Mouse (Mus musculus) embryonic stem cell, embryonic (primary cell): ENCODE measurements around the gene Fgfr2.

ENCODE experiments used
- CTCF ChIA-PET, 4 experiments: fragments of 300-600 bp in 2 of 4; fragments of 350-600 bp in 2 of 4; sonication (Branson Sonifier 250); formaldehyde crosslinking; loops; one replicate each; lab custom pipeline; 2022; ENCODE audit warnings: inconsistent platforms in 2 of 4; lab: Charles Lee
- POLR2A ChIA-PET, 4 experiments: fragments of 300-600 bp in 2 of 4; fragments of 350-600 bp in 2 of 4; sonication (Branson Sonifier 250); formaldehyde crosslinking; loops; one replicate each; lab custom pipeline; 2022; ENCODE audit warnings: antibody characterized with exemption in 4 of 4, inconsistent platforms in 1 of 4; lab: Charles Lee

Gene Fgfr2

DNA sequence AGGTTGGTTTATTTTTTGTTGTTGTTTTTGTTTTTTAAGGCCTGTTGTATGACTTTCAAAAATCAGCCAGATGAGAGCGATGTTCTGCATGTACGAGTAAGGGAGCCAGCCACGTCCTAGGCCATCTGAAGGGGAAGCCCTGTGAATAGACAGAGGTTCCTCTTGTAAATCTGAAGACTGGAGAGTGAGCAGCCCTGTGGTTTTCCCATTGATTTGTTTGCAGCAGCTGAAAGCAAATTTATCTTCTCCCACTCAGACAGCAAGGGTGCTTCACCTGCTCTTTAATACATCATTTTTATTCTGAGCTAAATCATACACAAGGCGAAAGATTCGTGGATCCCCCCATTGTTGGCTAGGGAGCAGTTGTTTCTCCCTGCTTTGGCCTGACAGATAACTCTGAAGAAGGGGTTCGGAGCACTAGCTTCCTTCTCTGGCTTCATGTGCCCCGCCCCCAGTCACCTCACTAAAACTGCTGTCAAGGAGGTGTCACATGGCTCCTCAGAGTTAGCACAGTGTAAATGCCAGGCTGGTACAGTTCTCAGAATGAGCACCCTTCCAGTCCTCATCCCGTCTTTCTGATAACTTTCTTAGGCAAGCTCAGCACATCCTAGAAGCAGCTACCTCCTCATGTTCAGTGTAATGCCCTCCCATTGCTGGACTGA lies 818.6 kb downstream of the Fgfr2 start:
- POLR2A ChIA-PET: interaction anchor here in 2 of 4 experiments (1.1 to 3.3 kb wide), 3 partner anchors 9 to 11 kb away, joined by 4 to 16 read pairs (median 6); partner anchors contain the start of gene Chst15 (in 1 of the 2)
- CTCF ChIA-PET: interaction anchor here in 1 of 4 experiments (1.4 kb wide), 1 partner anchor 593 kb away, joined by 4 read pairs; no protein-coding TSS in a partner anchor

GRCm38 (mm10) chr7:132303988-132304387 lies 819.2 kb downstream of the Fgfr2 start:
- POLR2A ChIA-PET: interaction anchor here in 1 of 4 experiments (1.1 kb wide), 1 partner anchor 9 kb away, joined by 4 read pairs; no protein-coding TSS in a partner anchor
- CTCF ChIA-PET: interaction anchor here in 1 of 4 experiments (1.4 kb wide), 1 partner anchor 593 kb away, joined by 4 read pairs; no protein-coding TSS in a partner anchor

- ChIA-PET CTCF (interaction anchor here in 1 of 4 experiments (1.3 kb wide), 1 partner anchor 14 kb away, joined by 4 read pairs; the partner anchor contains the start of gene Chst15), POLR2A (interaction anchor here in 1 of 4 experiments (0.6 kb wide), 1 partner anchor 15 kb away, joined by 7 read pairs; the partner anchor contains the start of gene Chst15)
Observed at GRCm38 (mm10) chr7:132302508-132303241, 820.5 kb downstream of the Fgfr2 start.

DNA sequence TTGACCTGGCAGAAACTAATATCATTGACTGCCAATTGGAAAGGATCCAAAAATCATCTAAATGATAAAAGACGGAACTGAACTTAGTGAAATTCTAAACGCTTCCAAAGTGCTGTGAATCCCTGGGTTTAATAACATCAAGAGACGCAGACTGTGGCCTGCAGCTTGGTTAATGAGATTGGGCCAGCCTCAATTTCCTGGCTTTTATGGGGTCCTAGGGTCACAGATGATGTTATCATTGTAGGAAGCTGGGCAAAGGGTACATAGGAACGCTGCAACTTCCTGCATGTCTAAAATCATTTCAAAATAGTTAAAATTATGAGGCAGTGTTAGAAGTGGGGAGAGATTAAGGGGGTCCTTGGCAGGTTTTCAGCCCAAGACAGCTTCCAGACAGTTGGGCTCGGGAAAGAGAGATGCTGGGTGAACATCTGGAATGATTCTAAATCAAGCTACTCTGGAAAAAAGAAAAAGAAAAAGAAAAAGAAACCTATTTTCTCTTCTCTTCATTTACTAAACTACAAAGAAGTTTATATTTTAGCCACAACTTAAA lies 823.4 kb downstream of the Fgfr2 start:
- CTCF ChIA-PET: no interaction called here
- POLR2A ChIA-PET: no interaction called here

GRCm38 (mm10) chr7:132298412-132298990 lies 824.6 kb downstream of the Fgfr2 start:
- ChIA-PET POLR2A (interaction anchor here in 1 of 4 experiments (1.0 kb wide), 1 partner anchor 9 kb away, joined by 3 read pairs; no protein-coding TSS in a partner anchor), CTCF (no interaction called here)

GRCm38 (mm10) chr7:132296661-132297443 lies 826.3 kb downstream of the Fgfr2 start:
- CTCF ChIA-PET: no interaction called here
- POLR2A ChIA-PET: no interaction called here

DNA sequence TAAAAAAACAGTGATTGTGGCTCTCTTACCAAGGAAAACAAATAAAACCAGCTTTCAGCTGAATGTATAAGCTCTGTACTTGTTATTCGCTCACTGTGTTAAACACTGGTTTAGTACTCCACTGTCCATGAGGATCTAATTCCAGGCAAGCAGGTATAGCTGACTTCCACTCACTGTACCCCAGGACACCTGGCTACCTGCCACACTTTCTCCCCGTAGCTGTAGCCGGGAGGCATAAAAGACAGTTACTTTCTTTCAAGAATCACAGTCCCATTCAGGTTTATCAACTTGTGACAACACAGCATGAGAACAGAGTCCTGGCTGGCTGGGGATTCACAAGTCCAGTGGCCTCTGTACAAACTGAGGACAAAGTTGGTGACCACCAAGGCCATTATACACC lies 827.0 kb downstream of the Fgfr2 start:
- CTCF ChIA-PET: interaction anchor here in 2 of 4 experiments (0.5 to 0.6 kb wide), 2 partner anchors 361 to 378 kb away, joined by 3 read pairs; no protein-coding TSS in a partner anchor
- POLR2A ChIA-PET: interaction anchor here in 1 of 4 experiments (0.6 kb wide), 1 partner anchor 506 kb away, joined by 3 read pairs; no protein-coding TSS in a partner anchor

DNA sequence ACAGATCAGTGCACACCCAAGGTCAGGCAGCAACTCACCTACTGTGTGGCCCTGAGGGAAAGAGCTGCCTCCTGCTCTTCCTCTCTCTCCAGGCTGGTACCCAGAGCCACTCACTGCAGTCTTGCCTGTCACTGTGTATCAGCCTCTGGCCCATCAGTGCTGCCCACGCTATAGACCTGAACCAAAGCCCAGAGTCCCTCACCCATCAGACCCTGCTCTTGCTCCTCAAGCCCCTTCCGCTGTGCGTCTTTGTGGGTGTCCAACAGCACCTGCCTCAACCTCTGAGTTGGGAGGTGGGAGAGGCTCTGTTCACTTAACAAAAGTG lies 835.8 kb downstream of the Fgfr2 start:
- ChIA-PET CTCF (interaction anchor here in 1 of 4 experiments (0.6 kb wide), 1 partner anchor 262 kb away, joined by 4 read pairs; no protein-coding TSS in a partner anchor), POLR2A (no interaction called here)

DNA sequence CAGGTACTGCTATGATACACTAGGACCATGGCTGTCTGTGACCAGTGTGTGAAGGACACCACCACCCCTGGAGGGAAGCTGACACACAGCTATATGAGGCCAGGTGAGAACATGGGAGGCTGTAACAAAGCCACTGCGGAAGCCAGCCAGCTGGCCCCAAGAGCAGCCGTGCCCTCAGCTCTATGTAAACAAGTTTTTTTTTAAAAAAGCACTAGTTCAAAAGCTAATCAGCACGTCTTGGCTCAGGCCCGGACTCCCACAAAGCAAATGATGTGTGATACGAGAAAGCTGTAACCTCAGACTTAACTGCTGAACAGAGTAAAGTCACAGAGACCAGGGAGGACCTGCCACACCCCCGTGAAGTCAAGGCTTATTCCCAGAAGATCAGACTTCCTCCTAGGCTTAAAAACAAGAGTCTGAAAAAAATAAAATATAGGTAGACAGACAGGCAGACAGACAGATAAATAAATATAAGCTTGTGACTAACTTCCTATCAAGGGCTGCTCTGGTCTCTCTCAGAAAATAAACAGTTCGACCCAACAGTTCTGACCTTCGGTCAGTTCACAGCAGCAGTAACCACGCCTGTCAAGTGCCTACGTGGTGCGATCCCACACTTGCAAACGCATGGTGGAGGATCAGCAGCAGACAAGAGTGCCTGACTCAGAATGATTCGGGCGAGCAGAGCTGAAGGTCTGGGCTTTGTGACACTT lies 836.4 kb downstream of the Fgfr2 start:
- CTCF ChIA-PET: no interaction called here
- POLR2A ChIA-PET: interaction anchor here in 2 of 4 experiments (0.9 to 1.2 kb wide), 2 partner anchors 10 to 26 kb away, joined by 3 to 4 read pairs; no protein-coding TSS in a partner anchor

GRCm38 (mm10) chr7:132284795-132285194 lies 838.4 kb downstream of the Fgfr2 start:
- CTCF ChIA-PET: interaction anchor here in 1 of 4 experiments (0.7 kb wide), 1 partner anchor 39 kb away, joined by 3 read pairs; no protein-coding TSS in a partner anchor
- POLR2A ChIA-PET: no interaction called here

DNA sequence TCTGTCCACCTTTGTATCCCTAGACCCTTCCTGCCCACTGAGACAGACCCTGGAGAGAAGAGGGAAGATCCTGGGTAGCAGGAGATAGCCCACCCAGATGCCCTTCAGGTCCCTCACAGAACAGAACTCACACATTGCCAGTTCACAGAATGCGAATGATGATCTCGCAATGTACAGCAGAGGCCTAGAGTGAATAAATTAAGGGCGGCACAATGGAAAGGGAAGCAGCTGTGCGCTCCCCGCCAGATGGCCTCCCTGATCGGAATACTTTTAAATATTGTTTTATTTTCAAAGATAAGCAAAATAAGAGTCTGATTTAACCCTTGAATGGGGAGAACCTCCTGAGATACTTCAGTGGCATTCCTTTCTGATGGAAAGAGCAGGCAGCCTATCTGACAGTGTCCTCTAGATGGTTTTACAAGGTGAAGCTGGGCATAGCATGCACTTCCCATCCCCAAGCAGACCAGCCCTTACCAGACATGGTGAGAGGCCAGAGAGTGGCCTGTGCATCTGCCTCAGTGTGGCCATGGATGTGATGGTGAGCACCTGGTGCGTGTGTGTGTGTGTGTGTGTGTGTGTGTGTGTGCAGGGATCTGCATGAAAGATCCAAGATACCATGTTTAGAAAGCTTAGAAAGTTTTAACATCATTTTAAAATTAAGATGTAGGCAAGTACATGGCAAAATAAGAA lies 839.0 kb downstream of the Fgfr2 start:
- ChIA-PET CTCF (interaction anchor here in 1 of 4 experiments (0.7 kb wide), 1 partner anchor 40 kb away, joined by 3 read pairs; no protein-coding TSS in a partner anchor), POLR2A (no interaction called here)

- CTCF ChIA-PET: interaction anchor here in 1 of 4 experiments (0.6 kb wide), 1 partner anchor 628 kb away, joined by 3 read pairs; no protein-coding TSS in a partner anchor
- POLR2A ChIA-PET: no interaction called here
Observed at GRCm38 (mm10) chr7:132282576-132282975, 840.6 kb downstream of the Fgfr2 start.

GRCm38 (mm10) chr7:132282161-132282560 lies 841.0 kb downstream of the Fgfr2 start:
- POLR2A ChIA-PET: no interaction called here

DNA sequence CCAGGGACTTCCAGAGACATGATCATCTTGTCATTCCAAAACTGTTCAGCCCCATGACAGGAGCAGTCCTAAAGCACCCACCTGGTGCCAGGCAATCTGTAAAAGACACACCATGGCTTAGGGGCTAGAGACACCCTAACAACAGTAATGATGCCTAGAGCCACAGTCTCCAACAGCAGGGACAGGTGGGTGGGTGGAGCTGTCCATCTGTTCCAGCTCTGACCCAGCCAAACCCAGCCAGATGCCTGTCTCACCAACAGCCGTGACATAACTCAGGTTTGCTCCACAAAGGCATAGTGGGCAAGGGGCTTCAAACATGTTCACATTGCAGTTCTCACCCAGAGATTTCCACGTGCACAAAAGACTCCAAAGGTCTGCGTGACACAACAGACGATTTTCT lies 841.4 kb downstream of the Fgfr2 start:
- CTCF ChIA-PET: no interaction called here
- POLR2A ChIA-PET: no interaction called here

More at GRCm38 (mm10) chr7:132282161-132282560, 841.0 kb downstream of the Fgfr2 start:
- CTCF ChIA-PET: no interaction called here

DNA sequence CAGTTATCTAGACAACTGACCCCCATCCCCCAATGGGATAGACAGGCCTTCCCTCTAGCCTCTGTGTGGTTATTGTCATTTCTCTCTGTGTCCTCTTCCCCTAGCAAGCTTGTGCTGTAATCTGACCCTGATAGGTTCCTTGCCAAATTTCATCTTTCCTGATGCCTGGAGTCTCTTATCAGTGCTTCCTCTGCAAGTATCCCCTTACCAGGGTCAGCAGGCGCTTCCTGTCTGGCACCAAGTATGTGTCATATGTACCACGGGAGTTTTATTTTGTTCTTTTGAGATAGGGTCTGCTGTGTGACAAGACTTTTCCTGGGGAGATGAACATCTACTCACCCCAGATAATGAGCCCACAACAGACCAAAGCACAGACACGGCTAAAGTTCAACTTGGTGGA lies 844.5 kb downstream of the Fgfr2 start:
- POLR2A ChIA-PET: no interaction called here

DNA sequence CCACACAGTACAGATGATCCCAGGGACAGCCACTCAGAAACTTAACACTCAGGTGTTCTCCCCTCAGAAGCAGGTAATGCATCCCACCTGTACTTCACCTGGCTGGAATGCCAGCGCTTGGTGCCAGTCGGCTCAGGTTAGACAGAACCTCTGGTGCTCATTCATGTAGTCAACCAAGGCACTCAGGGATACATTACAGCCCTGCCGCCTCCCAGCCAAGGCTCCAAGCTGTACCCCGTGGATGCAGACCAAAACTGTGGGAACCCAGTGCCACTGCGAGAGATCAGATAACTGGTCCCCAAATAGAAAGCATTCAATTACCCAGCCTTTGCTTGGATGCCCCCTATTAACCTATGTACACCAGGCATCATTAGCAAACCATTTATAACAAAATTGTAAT lies 846.9 kb downstream of the Fgfr2 start:
- ChIA-PET CTCF (no interaction called here), POLR2A (interaction anchor here in 1 of 4 experiments (1.2 to 1.3 kb wide), 2 partner anchors 10 to 30 kb away, joined by 3 to 4 read pairs; no protein-coding TSS in a partner anchor)

More for the DNA sequence above, 844.5 kb downstream of the Fgfr2 start:
- CTCF ChIA-PET: interaction anchor here in 1 of 4 experiments (0.5 kb wide), 1 partner anchor 9 kb away, joined by 3 read pairs; no protein-coding TSS in a partner anchor
